Mouse (Mus musculus) left cerebral cortex, adult 2 months (tissue): ENCODE results near the gene Dll3. TPM values are rescaled to one million over a fixed set of nuclear protein-coding genes. Genes with fewer than 3 reads are reported as not detected.

Experiments
- DNase-seq, 2 experiments: peaks; one replicate each; pipeline ENCODE4 v3.0.0; 2021 to 2022; ENCODE audit warnings: low spot score in 2 of 2, mixed read lengths in 1 of 2; ENCODE audit errors: extremely low spot score in 1 of 2
- H3K27ac ChIP-seq: fragments of 200-600 bp; 2 replicates; pipeline ENCODE4 v1.8.1; 2022
- H3K4me3 ChIP-seq: fragments of 200-600 bp; 2 replicates; pipeline ENCODE4 v1.8.1; 2022
- CTCF ChIP-seq: fragments of 200-600 bp; IDR thresholded peaks from 2 replicates; pipeline ENCODE4 v1.8.1; 2022; ENCODE audit warnings: antibody characterized with exemption, mild to moderate bottlenecking, moderate library complexity
- intact Hi-C: fragments of 180-260 bp; cut with DNase I; formaldehyde crosslinking; loops from one replicate; pipeline ENCODE4 v1.15.1; 2025
- total RNA-seq, 2 experiments: library from RNA; stranded (reverse); gene quantifications; 2 replicates each; pipeline ENCODE4 v1.2.3; 2021

Gene Dll3
- total RNA-seq, 2 experiments from 2014 or later = 1.1 to 1.9 TPM

GRCm38 (mm10) chr7:28298837-28299625, 3.0 kb downstream of the Dll3 start:
- no peak overlapping the region for H3K27ac ChIP-seq
- intact Hi-C loops = loop anchor here (2.0 kb wide), 1 partner anchor 150 kb away; no protein-coding TSS in a partner anchor
- no peak overlapping the region for H3K4me3 ChIP-seq
- no peak for DNase-seq
- peak; percentile 47 for TF ChIP-seq CTCF

- peak; percentile 73 to 74 for DNase-seq
- peak overlapping the region; percentile 43 for H3K4me3 ChIP-seq
- no peak overlapping the region for H3K27ac ChIP-seq
- no peak for TF ChIP-seq CTCF
- intact Hi-C loops = no loop called here
Observed at GRCm38 (mm10) chr7:28294481-28294880, 7.6 kb downstream of the Dll3 start.

- peak; percentile 41 to 43 for DNase-seq
- Histone ChIP-seq H3K27ac (no peak within 1 kb of the TSS), H3K4me3 (peak within 1 kb of the TSS; percentile 30)
- peak; percentile 32 for TF ChIP-seq CTCF
- intact Hi-C loops = no loop called here
Observed at GRCm38 (mm10) chr7:28290638-28291590, 11.1 kb downstream of the Dll3 start, which contains the start of gene Selenov. Gene Selenov, minus strand, starts transcription at chr7:28291186.

GRCm38 (mm10) chr7:28290165-28290564, 11.9 kb downstream of the Dll3 start:
- no peak for TF ChIP-seq CTCF
- Histone ChIP-seq H3K27ac (no peak overlapping the region), H3K4me3 (peak overlapping the region; percentile 11; the same call in 1 of the 2 replicates)
- intact Hi-C loops = no loop called here
- no peak for DNase-seq

GRCm38 (mm10) chr7:28280630-28281029, 21.4 kb downstream of the Dll3 start:
- H3K27ac ChIP-seq = no peak overlapping the region
- H3K4me3 ChIP-seq = no peak overlapping the region
- DNase-seq = no peak
- no peak for TF ChIP-seq CTCF
- intact Hi-C loops = no loop called here

- no peak for DNase-seq
- intact Hi-C loops = loop anchor here (5.0 kb wide), 1 partner anchor 59 kb away; the partner anchor contains the start of gene Supt5
- TF ChIP-seq CTCF = no peak
- Histone ChIP-seq H3K4me3 (peak overlapping the region; percentile 76), H3K27ac (peak overlapping the region; percentile 92)
Observed at GRCm38 (mm10) chr7:28278279-28278652, 23.8 kb downstream of the Dll3 start.

GRCm38 (mm10) chr7:28277615-28278278, 24.3 kb downstream of the Dll3 start, which contains the start of gene Eid2b:
Gene Eid2b, plus strand, starts transcription at chr7:28277739.
- peak within 1 kb of the TSS; percentile 92 for H3K27ac ChIP-seq

GRCm38 (mm10) chr7:28277237-28277614, 24.8 kb downstream of the Dll3 start:
- DNase-seq = no peak
- intact Hi-C loops = loop anchor here (5.0 kb wide), 1 partner anchor 60 kb away; the partner anchor contains the start of gene Supt5

More at GRCm38 (mm10) chr7:28277615-28278278, 24.3 kb downstream of the Dll3 start, which contains the start of gene Eid2b:
- peak; percentile 96 to 98 for DNase-seq
- H3K4me3 ChIP-seq = peak within 1 kb of the TSS; percentile 76
- intact Hi-C loops = loop anchor here (5.0 kb wide), 1 partner anchor 60 kb away; the partner anchor contains the start of gene Supt5
- peak; percentile 98 for TF ChIP-seq CTCF

GRCm38 (mm10) chr7:28271761-28272160, 30.3 kb downstream of the Dll3 start:
- no peak for DNase-seq
- peak; percentile 29 for TF ChIP-seq CTCF
- Histone ChIP-seq H3K4me3 (no peak overlapping the region), H3K27ac (no peak overlapping the region)
- intact Hi-C loops = no loop called here

More at GRCm38 (mm10) chr7:28277237-28277614, 24.8 kb downstream of the Dll3 start:
- no peak for TF ChIP-seq CTCF
- H3K4me3 ChIP-seq = no peak overlapping the region
- no peak overlapping the region for H3K27ac ChIP-seq

GRCm38 (mm10) chr7:28269355-28269754, 32.7 kb downstream of the Dll3 start:
- DNase-seq = no peak
- no peak overlapping the region for H3K27ac ChIP-seq
- intact Hi-C loops = loop anchor here (5.0 kb wide), 1 partner anchor 62 kb away; no protein-coding TSS in a partner anchor
- H3K4me3 ChIP-seq = no peak overlapping the region
- peak; percentile 21 for TF ChIP-seq CTCF

- intact Hi-C loops = loop anchor here (5.0 kb wide), 1 partner anchor 61 kb away; no protein-coding TSS in a partner anchor
- Histone ChIP-seq H3K4me3 (peak overlapping the region; percentile 57), H3K27ac (peak overlapping the region; percentile 88)
- no peak for TF ChIP-seq CTCF
- no peak for DNase-seq
Observed at GRCm38 (mm10) chr7:28268576-28268975, 33.5 kb downstream of the Dll3 start.
